Mouse (Mus musculus) spleen, adult 2 months (tissue): ENCODE data around the gene Slc46a3.

Experiments
- CTCF ChIP-seq: fragments of 200-500 bp; IDR thresholded peaks from 2 replicates; pipeline ENCODE4 v1.5.1; 2011; ENCODE audit warnings: mild to moderate bottlenecking, inconsistent platforms; ENCODE audit not compliant: insufficient read depth, insufficient read length, insufficient replicate concordance; ENCODE audit errors: extremely low read depth
- POLR2A ChIP-seq: fragments of 200-500 bp; IDR thresholded peaks from 2 replicates; pipeline ENCODE4 v1.6.1; 2011; ENCODE audit warnings: low read depth, low read length, inconsistent platforms

- TF ChIP-seq CTCF (no peak), POLR2A (no peak)
Observed at GRCm38 (mm10) chr5:147869568-147869967, 25.0 kb downstream of the Slc46a3 start.
